Mouse (Mus musculus) adrenal gland, adult (tissue): ENCODE results near the gene Ctnnbip1.

ENCODE experiments used
- DNase-seq, 2 experiments: peaks; one replicate each; pipeline ENCODE4 v3.0.0; 2022 to 2023; ENCODE audit warnings: low spot score in 1 of 2; ENCODE audit not compliant: inconsistent age in 2 of 2

Gene Ctnnbip1

DNA sequence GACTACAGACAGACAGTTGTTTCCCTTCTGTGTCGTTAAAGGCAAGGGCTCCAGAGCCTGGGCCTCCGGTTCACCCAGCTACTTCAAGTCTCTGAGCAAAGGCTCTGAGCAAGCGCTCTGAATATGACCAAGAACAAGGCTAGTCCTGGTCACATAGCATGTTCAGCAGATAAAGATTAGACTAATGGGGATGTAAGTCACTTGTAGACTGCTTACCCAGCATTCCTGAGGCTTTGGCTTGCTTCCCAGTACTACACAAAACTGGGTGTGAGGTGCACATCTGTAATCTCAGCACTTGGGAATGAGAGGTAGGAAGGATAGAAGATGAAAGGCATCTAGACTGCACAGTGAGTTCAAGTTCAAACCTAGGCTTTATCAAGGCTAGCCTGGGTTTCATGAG lies 40.4 kb downstream of the Ctnnbip1 start:
- no peak for DNase-seq

DNA sequence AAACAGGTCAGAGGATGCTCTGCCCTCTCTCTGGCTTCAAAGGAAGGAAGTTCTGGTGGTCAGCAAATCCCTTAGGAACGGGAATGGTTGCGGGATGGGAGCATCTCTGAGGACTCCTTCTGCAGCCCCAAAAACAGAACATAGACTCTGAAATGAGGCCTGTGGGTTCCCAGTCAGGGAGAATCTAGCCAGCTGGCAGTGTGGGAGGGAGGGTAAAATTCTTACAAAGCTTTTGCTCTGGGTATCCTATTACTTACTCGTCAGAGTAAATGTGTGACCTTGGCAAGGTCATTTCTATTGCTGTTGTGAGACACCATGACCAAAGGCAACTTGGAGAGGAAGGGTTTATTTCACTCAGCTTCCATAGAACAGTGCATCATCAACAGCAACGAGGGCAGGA lies 43.4 kb downstream of the Ctnnbip1 start:
- DNase-seq = no peak

DNA sequence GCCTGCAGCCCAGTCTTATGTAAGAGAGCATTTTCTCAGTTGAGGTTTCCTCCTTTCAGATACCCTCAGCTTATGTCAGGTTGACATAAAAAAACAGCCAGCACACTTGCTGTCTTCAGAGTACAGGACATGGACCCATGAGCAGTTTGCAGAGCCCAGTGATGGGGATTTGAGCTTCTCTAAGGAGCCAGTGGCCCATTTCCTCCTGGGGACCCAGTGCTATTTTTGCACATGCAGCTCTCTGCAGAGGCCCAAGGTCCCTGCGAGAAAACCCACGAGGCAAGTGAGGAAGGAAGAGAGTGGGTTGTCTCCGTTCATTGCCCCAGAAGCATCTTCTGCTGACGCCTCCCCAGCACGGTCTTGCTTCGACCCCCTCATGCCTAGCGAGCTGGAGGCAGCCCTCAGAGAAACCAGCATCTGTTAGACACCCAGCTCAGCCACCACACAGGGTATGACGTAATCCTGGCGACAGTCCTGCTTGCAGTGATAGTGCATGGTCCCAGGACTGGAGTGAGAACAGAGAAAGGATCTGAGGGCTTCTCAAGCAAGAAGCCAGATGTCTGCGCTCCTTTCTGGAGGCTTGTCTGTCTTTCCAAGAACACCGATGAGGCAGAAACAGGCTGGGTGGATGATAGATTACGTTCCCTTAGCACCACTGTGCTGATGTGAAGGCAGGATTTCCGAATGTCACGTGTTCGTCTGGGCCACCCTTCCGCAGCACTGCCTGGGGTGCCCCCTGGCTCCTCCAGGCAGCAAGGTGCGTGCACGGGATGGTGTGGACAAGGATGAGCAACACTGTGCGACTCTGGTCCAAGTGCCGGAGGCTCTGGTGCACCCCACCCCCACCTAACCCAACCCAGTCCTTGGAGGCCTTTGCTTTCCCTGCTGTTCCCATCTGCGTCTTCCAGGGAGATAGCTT lies 44.2 kb downstream of the Ctnnbip1 start:
- peak; percentile 42 to 64 for DNase-seq

DNA sequence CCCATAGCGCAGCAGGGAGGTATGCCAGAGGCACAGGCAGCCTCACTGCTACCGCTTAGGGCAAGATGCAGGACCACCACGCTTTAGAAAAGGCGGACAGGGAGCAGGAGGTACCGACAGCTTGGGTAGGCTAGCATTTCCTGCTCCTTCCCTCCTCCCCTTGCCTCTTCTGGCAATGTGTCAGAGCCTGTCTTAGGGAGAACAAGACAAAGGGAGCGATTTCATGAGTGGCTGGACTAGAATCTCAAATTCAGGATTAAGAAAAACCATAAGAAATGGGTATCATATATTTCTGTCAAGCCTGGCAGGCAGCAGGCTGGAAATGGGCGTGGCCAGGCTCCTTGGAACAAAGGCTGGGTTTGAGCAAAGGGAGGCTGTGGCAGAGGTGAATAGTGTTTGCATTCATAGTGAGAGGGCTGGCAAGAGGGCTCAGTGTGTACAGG lies 44.9 kb downstream of the Ctnnbip1 start:
- DNase-seq = peak in 1 of 2 experiments; percentile 18

DNA sequence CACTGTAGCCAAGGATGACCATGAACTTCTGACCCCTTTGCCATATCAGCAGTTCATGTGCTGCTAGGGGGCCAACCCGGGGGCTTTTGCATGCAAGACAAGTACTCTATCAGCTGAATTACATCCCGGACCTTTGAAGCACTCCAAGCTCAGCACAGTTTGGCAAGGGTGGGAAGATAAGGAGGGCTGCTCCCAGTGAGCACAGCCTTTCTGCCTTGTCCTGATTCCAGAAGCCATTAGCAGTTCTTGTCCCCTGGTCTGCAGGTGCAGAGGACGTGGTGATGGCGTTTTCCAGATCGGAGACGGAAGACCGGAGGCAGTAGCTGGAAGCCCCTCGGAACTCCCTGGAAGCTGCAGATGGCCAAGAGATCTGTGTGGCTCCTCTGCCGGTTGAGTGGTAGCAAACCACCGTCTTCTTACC lies 45.9 kb downstream of the Ctnnbip1 start:
- peak in 1 of 2 experiments; percentile 18 for DNase-seq

DNA sequence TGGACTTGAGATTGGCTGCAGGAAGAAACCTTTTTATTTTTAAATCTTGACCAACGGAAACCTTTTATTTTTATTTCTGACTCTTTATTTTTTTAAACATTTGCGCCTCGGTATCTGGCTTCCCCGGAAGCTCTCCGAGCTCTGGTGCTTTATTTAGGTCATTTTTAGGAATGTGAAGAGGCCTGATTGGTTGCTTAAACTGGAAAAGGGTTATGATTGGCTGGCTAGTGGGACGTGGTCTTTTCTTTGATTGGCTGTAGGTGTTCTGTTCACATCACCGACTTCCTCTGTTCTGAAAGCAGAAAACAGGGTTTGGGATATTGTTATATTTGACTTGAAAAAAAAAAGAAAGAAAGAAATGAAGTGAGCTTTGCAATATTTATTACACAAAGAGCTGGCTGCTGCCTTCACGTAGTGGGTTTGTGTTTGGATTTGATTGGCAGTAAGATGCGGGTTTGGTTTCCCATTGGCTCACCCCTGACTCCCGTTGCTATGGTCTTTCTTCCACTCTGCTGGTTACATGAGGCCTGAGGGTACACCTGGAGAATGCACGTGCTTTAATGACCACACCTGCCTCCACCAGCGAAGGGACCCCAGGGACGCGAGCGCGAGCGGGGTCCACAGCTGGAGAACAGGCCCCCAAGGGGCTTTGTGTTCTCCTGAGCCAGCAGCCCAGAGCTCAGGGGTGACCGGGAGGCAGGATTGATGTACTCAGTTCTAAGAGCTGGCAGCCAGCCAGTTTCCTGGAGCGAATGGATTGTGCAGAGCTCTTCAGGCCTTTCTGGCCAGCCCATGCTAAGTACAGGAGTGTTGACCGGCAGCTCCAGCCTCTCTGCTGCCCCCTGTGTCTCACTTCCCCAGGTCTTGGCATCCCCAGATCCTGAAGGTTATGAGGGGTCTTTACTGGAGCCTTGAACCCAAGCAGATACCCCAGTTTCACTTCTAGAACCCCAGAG lies 46.7 kb downstream of the Ctnnbip1 start:
- peak; percentile 67 to 80 for DNase-seq

DNA sequence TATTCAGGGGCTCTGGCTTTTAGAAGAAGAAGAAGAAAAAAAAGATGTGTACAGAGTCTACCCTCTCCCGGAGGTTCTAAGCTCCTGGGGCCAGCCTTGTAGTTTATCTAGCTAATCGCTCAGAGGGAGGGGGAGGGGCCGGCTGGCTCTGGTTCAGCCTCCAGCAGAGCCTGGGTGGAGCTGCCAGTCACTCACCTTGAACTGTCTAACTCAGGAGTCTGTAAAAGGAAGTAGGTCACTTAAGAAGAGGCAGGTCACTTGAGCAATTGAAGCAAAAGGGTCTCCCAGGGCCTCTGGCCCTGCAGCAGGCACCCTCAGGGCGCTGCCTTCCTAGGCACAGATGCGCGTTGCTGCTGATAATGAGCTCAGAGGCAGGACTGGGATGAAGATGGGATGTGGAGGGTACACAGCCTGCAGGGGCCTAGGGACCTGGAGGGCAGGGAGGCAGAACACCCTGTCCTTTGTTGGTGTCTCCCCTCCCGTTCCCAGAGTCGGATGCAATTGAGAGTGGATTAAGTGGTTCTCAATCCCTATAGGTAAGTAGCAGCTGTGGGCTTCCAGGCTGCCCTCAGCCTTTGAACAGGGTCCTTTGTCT lies 49.5 kb downstream of the Ctnnbip1 start:
- peak; percentile 64 to 87 for DNase-seq

DNA sequence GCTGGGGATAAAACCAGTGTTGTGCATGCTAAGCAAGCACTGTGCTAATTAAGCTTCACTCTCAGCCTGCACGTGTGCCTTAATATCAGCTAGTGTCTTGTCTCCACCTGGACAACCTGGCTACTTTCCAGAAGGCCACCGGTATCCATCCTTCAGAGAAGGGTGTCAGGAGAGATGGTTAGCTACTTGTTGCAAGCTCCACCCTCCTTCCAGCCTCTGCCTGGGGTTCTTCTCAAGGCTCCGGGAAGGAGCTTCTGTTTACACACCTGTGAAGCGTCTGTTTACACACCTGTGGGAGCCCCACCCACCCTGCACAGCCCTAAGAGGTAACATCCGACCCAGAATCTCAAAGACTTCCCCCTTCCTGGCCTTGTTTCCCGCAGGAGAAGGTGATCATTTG lies 50.6 kb downstream of the Ctnnbip1 start:
- peak in 1 of 2 experiments; percentile 16 for DNase-seq

DNA sequence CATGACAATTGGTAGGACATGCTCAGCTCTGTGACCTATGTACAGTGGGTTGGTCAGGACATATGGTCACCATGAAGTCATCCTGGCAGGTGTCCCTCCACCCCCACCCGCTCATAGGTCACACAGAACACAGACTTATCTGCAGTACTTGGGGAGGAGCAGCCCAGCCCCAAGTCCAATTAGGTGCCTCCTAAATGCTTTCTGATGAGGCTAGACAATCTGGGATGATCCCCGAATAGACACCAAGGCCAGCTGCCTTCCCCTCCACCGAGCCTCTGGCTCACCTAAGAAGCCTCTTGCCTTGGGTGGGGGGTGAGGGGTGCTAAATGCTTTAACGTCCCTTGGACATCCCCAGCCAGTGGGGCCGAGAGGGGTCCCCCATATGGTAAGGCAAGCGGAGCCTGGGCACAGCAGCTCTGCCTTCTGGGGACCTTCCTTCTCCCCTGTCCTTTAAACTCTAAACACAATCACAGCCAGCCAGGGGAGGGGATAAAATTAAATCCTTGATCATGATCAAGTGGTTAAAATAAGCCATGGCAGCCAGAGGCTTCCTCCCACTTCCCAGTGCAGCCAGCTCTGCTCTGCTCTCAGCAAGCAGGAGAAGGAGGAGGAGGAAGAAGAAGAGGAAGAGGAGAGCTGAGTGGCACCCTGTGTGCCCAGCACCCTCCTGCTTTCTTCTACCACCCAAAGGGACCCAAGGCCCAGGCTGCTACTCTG lies 51.9 kb downstream of the Ctnnbip1 start:
- peak in 1 of 2 experiments; percentile 18 for DNase-seq

DNA sequence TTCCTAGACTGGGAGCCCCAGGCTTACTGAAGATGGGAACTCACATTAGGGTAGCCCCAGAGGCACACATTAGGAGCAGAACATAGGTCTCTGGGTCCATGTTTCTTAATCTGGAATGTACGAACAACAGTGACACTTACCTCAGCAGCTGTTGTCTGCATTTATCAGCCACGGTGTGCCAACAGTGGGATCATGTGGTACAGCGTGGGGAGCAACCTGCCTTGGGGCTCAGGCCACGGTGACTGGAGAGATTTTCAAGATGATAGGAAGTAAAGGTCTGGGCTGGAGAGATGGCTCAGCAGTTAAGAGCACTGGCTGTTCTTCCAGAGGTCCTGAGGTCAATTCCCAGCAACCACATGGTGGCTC lies 52.4 kb downstream of the Ctnnbip1 start:
- DNase-seq = peak in 1 of 2 experiments; percentile 21

DNA sequence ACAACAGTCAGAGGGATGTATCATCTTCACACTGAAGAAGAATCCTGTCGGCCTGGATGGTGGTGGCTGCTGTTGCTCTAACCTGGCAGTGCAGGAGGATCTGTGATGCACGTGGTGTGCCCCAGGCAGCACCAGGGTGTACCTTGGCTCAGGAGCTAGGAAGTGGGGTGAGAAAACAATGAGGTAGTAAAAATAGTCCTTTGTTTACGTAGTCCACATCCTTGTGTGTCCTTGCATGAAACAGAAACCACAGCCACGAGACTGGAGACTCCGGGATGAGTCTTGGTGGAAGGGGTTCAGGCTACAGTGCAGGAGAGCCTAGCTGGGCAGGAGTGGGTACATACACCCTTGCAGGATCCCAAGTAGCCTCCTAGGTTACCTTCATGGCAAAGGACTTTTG lies 53.2 kb downstream of the Ctnnbip1 start:
- peak in 1 of 2 experiments; percentile 43 for DNase-seq

DNA sequence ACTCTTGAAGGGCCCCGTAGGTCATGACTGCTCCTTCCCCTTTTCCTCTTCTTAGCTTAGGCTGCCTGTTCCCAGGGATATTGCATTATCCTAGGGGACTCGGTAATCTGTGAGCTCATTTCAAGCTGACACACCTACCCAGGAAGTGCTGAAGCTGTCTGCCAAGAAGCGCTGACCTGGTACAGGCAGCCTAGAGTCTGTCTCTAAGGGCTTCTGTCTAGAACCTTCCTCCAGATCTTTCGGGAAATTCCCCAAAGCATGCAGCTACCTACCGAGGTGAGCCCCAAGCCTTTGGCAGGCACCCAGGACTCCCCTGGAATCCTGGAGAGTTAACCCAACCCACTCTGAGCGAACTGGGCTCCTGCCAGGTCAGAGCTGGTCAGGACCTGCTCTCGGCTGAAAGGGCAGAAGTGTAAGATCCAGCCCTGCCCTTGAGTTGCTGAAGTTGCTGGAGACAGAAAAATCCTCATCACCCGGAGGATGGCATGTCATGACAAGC lies 53.7 kb downstream of the Ctnnbip1 start:
- peak; percentile 64 to 86 for DNase-seq

DNA sequence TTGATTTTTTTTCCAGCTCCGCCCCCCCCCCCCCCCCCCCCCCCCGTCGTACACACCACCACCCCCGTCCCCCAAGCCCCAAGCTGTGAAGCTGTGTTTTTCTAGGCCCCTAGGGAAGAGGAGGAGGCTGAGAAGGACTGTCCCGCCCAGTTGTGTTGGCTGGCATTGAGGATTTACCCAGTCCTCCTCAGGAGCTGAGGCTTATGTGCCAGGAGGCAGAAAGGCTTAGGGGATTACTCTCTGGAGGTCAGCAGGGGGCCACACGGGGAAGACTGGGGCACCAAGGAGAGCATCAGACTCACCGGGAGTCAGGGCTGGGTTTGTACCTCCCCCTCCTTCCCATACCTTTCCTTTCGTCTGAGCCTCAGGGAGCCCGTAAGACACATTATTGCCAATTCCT lies 54.4 kb downstream of the Ctnnbip1 start:
- DNase-seq = no peak

DNA sequence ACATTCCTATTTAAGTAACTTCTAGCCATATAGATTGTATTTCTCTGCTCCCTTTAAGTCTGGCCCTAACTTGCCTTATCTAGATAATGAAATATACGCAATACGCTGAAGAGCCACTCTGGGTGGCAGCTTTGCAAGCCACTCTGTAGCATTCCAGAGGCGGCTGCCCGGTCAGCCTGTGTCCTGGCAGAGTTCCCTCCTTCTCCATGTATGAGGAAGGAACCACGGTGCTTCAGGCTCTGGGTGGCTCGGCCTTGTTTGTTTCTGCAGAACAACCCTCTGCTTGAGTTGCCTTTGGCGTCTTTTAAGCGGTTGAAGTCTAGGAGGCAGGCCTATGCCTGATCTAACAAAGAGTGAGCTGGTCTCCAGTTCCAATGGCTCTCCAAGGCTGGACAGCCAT lies 54.8 kb downstream of the Ctnnbip1 start:
- DNase-seq = no peak

DNA sequence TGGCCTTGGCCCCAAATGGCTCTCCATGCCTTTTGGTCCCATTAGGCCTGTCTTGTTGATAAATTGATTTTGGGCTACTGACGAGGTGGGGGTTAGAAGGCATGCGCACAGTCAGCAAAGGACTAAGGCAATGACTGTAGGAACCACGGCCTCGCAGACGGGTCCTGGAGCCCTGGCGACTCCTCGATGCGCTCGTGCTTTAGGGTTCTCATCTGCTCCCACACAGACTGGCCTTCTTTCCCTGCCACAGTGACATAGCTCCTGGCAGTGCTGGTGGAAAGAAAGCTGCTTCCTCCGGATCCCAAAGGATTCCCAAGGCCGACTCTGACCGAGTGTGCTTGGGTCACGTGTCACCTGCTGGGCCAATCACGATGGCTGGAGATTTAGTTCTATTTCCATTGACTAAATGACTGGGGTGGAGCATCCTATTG lies 56.4 kb downstream of the Ctnnbip1 start:
- DNase-seq = peak; percentile 56 to 83

DNA sequence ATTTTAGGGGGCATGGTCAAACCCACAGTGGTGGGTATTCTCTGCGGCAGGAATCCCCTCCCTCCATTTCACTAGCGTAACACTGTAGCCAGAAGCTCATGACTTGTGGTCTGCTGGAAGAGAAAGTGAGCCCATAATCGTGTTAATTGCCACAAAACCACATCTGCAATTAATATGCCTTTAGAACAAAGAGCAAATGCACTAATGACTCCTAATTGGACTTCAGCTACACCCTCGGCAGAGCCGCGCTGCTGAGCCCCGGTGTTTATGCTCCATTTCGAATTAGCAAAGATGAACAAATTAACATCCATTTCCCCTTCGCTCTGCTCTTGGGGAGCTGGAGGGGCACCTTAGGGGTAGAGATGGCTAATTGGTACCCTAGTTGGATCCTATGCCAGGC lies 58.0 kb downstream of the Ctnnbip1 start:
- DNase-seq = no peak

DNA sequence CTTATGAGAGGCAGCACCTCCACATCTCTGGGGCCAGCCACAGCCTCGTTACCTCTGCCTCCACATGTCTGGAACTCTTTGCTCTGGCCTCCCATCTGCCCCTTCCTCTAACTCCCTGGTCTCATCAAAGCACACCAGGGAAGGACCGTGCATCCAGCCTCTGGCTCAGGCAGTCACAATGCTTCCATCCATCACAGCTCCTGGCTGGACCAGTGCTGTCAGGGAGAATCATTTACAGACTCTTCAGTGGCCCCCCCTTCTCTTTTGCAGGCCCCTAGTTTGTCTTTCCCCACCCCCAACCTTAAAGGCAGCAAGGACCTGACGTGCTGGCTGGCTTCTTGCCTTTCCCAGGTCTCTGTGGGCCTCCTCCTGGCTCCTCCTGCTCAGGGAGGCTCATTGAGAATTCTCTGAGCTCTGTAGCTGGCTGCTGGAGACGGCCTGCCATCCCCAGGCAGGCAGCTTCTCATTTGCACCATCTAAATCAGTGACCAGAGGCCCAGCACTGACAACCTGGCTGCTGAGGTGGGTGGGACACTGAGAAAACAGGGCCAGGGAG lies 59.0 kb downstream of the Ctnnbip1 start:
- no peak for DNase-seq

DNA sequence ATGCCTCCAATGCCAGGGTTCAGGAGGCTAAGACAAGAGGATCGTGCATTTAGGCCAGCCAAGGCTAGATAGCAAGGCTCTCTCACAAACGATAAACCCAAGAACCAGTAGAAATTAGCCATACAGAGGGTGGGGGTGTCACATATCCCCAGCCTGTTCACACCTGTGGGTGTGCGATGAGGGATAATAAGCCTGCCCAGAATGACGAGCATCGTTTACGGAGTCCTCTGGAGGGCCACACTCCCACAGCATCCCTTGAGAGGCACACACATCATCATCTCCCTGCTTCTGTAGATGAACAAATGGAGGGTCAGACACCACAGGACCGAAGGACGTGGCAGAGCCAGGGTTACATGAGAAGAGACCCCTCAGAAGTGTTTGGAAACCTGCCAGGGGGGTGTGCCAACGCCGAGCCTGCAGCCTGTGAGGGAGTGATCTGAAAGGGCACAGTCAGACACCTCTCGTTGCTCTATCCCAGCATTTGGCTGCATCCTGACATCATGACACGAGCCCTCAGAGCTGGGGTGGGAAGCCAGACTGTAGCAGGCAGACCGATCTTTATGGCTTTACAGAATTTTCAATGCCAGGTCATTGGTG lies 60.1 kb downstream of the Ctnnbip1 start:
- no peak for DNase-seq

DNA sequence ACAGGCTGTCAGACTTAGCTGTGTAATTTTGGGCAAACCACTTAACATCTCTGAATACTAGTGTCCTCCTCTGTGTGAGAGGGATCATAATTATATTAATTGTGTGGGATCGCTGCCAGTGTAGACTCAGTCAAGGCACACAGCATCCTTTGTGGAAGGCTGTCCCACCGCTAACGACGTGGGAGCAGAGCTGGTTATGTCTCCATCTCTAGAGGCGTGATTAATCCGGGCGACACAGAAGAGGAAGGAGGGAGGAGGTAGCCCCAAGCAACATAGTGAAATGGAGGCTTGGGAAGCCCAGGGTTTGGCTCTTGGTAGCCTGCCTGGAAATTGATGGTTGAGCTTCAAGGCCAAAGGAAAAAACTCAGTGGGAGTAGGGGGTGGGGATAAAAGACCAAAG lies 60.8 kb downstream of the Ctnnbip1 start:
- DNase-seq = no peak

DNA sequence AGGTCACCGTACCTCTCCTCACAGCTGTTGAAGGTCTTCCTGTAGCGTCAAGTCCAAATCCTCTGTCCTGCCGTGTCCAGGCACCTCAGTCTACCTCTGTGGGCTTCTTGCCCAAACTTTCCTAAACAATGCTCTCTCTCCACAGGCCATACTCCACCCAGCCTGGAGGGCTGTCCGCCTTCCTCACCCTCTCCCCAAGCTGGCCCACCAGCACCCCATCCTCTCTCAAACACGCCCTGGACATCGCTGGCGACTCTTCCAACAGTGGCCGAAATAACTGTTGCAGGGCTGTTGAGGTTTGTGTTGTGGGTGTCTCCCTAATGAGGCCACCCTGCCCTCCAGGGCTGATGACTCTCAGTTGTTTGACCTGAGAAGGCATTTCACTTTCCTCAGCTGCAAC lies 67.2 kb downstream of the Ctnnbip1 start:
- DNase-seq = no peak
